Mouse (Mus musculus) retina, embryonic 14.5 days (tissue): Measurements from ENCODE around the gene Tmprss13.

ENCODE experiments used
- DNase-seq: peaks from one replicate; pipeline ENCODE4 v3.0.0-alpha.2; 2015; ENCODE audit warnings: low spot score

Tmprss13 gene

GRCm38 (mm10) chr9:45382834-45383233, 63.9 kb downstream of the Tmprss13 start:
- no peak for DNase-seq

GRCm38 (mm10) chr9:45383883-45384282, 65.0 kb downstream of the Tmprss13 start:
- no peak for DNase-seq

DNA sequence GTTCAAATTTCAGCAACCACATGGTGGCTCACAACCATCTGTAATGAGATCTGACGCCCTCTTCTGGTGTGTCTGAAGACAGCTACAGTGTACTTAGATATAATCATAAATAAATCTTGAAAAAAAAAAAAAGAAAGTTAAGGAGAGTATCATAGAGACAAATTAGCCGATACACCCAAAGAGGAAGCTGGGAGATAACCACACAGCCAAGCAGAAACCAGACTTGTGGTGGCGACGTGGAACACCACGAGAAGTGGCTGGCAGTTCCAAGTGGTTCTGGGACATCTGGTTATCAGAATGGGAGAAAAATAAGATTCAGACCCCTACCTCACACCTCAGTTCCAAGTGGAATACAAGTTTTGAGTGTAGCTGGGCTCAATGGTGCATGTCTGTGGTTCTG, 67.8 kb downstream of the Tmprss13 start:
- DNase-seq, result no peak

- peak; percentile 94 for DNase-seq
Measured at GRCm38 (mm10) chr9:45388385-45388994, 69.6 kb downstream of the Tmprss13 start.

- DNase-seq, result no peak
Measured at GRCm38 (mm10) chr9:45389596-45389995, 70.7 kb downstream of the Tmprss13 start.

DNA sequence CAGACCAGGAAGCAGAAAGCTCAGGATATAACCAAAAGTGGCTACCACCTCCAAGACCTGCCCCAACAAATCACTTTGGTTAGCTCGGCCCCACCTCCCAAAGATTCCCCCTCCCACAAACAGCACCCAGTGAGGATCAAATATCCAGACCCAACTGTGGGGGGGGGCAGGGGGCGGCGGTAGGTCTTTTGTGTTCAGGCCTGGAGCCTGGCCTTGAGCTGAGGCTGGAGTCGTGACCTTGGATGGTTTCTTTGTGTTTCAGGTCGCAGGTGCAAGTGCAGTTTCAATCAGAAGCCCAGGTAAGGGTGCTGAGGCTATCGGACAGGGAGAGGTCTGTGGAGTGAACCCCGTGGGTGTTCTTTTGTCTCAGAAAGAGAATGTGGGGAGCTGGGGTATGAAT, 72.4 kb downstream of the Tmprss13 start:
- DNase-seq, result no peak

DNA sequence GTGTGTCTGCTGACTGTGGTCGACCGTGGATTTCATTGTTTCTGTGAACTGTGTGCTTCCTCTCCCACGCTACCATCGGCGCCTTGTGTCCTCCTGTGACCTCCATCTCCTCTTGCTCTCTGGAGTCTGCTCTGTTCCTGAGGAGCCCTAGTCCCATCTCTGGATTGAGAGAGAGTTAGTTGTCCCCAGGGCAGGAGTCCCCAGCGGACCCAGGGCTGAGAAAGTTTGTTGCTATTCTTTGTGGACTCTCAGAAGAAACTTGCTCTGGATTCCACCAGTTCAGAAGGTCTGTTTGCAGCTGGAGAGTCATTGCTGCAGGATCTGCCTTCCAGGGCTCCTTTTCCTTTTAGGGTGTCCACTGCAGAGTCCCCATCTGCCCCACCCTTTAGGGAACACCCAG, 76.3 kb downstream of the Tmprss13 start:
- DNase-seq, result no peak

DNA sequence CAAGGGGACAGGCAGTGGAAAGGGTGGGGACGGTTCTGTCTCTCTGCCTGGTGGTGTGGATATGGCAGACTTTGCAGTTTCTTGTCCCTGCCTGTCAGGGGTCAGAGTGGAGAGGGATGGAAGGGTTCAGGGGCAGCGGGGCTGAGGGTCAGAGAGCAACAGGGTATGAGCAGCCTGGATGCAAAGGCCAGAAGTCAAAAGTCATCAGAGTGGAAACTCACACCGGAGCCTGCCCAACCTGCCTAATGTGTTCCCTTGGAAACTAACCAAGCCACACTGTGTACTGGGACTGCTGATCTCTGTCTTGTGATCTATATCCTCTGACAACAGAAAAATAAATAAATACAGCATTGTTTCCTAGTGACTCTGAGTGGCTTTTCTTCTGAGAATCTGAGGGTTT, 76.9 kb downstream of the Tmprss13 start:
- DNase-seq, result no peak
